Mouse (Mus musculus) heart, embryonic 12.5 days (tissue): ENCODE measurements around the gene Pigg. TPM values are rescaled to one million over a fixed set of nuclear protein-coding genes. Genes with fewer than 3 reads are reported as not detected.

Source experiments
- ATAC-seq: fragments of 200-750 bp; cut with Nextera tagmentation; 2 replicates; pipeline ENCODE4 v1.8.0; 2017; ENCODE audit warnings: moderate TSS enrichment, moderate library complexity; ENCODE audit not compliant: insufficient number of reproducible peaks, low FRiP score
- H3K27ac ChIP-seq: fragments of 300-500 bp; sonication (generic); 2 replicates; pipeline ENCODE4 v1.5.1; 2016; ENCODE audit warnings: mild to moderate bottlenecking, moderate library complexity; ENCODE audit not compliant: poor library complexity, severe bottlenecking
- H3K27me3 ChIP-seq: fragments of 300-500 bp; sonication (generic); replicated peaks from 2 replicates; pipeline ENCODE4 v1.6.1; 2016; ENCODE audit warnings: mild to moderate bottlenecking, moderate library complexity
- H3K36me3 ChIP-seq: fragments of 300-500 bp; sonication (generic); 2 replicates; pipeline ENCODE4 v1.6.1; 2016; ENCODE audit warnings: mild to moderate bottlenecking, moderate library complexity
- H3K4me1 ChIP-seq: fragments of 300-500 bp; sonication (generic); replicated peaks from 2 replicates; pipeline ENCODE4 v1.6.1; 2016; ENCODE audit warnings: mild to moderate bottlenecking
- H3K4me2 ChIP-seq: fragments of 300-500 bp; sonication (generic); 2 replicates; pipeline ENCODE4 v1.6.1; 2016; ENCODE audit warnings: mild to moderate bottlenecking, moderate library complexity
- H3K4me3 ChIP-seq: fragments of 300-500 bp; sonication (generic); 2 replicates; pipeline ENCODE4 v1.5.1; 2016; ENCODE audit warnings: mild to moderate bottlenecking
- H3K9ac ChIP-seq: fragments of 300-500 bp; sonication (generic); 2 replicates; pipeline ENCODE4 v1.6.1; 2016; ENCODE audit warnings: mild to moderate bottlenecking, moderate library complexity
- H3K9me3 ChIP-seq: fragments of 300-500 bp; sonication (generic); replicated peaks from 2 replicates; pipeline ENCODE4 v1.6.1; 2016; ENCODE audit warnings: mild to moderate bottlenecking, moderate library complexity
- WGBS: fragments of 180-500 bp; shearing (Covaris S2); methylation state at CpG from one replicate; pipeline ENCODE4 v1.1.7; 2016; 5-methylcytosine and 5-hydroxymethylcytosine counted together
- polyA plus RNA-seq: library from polyadenylated mRNA; unstranded; fragments of >200 nt; fragmentation: Nextera tagmentation; extraction: Ambion mirVana; gene quantifications from 2 replicates; pipeline ENCODE4 v1.2.1, GENCODE M21; 2016

Pigg gene
- polyA plus RNA-seq, 1 experiment from 2014 or later = 8.1 TPM

GRCm38 (mm10) chr5:108376059-108376458 lies 63.6 kb downstream of the Pigg start:
- H3K36me3 ChIP-seq = no peaks in the 10 kb centered on the region
- ATAC-seq = no peak
- peaks cover 48% of the 10 kb centered on the region for H3K27me3 ChIP-seq
- no peak overlapping the region for H3K9ac ChIP-seq
- no peaks in the 10 kb centered on the region for H3K4me1 ChIP-seq
- no peak overlapping the region for H3K4me3 ChIP-seq
- 65% methylated on average over 1 of the region's 1 CpGs for WGBS
- H3K9me3 ChIP-seq = no peaks in the 10 kb centered on the region; the same call in 1 of the 2 replicates
- H3K4me2 ChIP-seq = no peak overlapping the region
- H3K27ac ChIP-seq = no peak overlapping the region

- H3K9ac ChIP-seq = no peak overlapping the region
- WGBS = 64% methylated on average over 4 of the region's 4 CpGs
These were observed 65.9 kb downstream of the Pigg start for GRCm38 (mm10) chr5:108378346-108378745.

GRCm38 (mm10) chr5:108385632-108386031 lies 73.2 kb downstream of the Pigg start:
- H3K9me3 ChIP-seq = no peaks in the 10 kb centered on the region; the same call in 1 of the 2 replicates
- H3K4me2 ChIP-seq = no peak overlapping the region
- no peaks in the 10 kb centered on the region for H3K36me3 ChIP-seq
- ATAC-seq = no peak
- peaks cover 19% of the 10 kb centered on the region; the same call in 1 of the 2 replicates for H3K27me3 ChIP-seq
- 83% methylated on average over 2 of the region's 2 CpGs for WGBS
- no peak overlapping the region for H3K9ac ChIP-seq
- H3K27ac ChIP-seq = no peak overlapping the region
- H3K4me1 ChIP-seq = no peaks in the 10 kb centered on the region
- no peak overlapping the region for H3K4me3 ChIP-seq

More at GRCm38 (mm10) chr5:108378346-108378745, 65.9 kb downstream of the Pigg start:
- no peak overlapping the region for H3K27ac ChIP-seq
- H3K4me1 ChIP-seq = no peaks in the 10 kb centered on the region
- ATAC-seq = no peak
- H3K4me2 ChIP-seq = no peak overlapping the region
- no peak overlapping the region for H3K4me3 ChIP-seq
- peaks cover 30% of the 10 kb centered on the region for H3K27me3 ChIP-seq
- H3K36me3 ChIP-seq = no peaks in the 10 kb centered on the region
- H3K9me3 ChIP-seq = no peaks in the 10 kb centered on the region; the same call in none of the 2 replicates

GRCm38 (mm10) chr5:108386449-108386848 lies 74.0 kb downstream of the Pigg start:
- H3K36me3 ChIP-seq = no peaks in the 10 kb centered on the region
- no peak overlapping the region for H3K9ac ChIP-seq
- no peak for ATAC-seq
- peaks cover 19% of the 10 kb centered on the region; the same call in 1 of the 2 replicates for H3K27me3 ChIP-seq
- no peaks in the 10 kb centered on the region for H3K4me1 ChIP-seq
- H3K4me3 ChIP-seq = no peak overlapping the region
- WGBS = 66% methylated on average over 4 of the region's 4 CpGs
- no peak overlapping the region for H3K27ac ChIP-seq
- H3K4me2 ChIP-seq = no peak overlapping the region
- H3K9me3 ChIP-seq = no peaks in the 10 kb centered on the region; the same call in 1 of the 2 replicates

GRCm38 (mm10) chr5:108388201-108388600 lies 75.8 kb downstream of the Pigg start, which contains the start of gene Pde6b:
Gene Pde6b (plus strand): TSS chr5:108388391.
- Histone ChIP-seq H3K36me3 (no peaks in the 10 kb centered on the region), H3K4me1 (no peaks in the 10 kb centered on the region)
- ATAC-seq = no peak

GRCm38 (mm10) chr5:108389744-108390143 lies 77.3 kb downstream of the Pigg start:
- WGBS = 69% methylated on average over 3 of the region's 3 CpGs
- H3K4me3 ChIP-seq = no peak overlapping the region
- H3K4me2 ChIP-seq = no peak overlapping the region
- no peaks in the 10 kb centered on the region for H3K4me1 ChIP-seq
- ATAC-seq = no peak
- no peaks in the 10 kb centered on the region for H3K9me3 ChIP-seq
- no peak overlapping the region for H3K27ac ChIP-seq
- no peaks in the 10 kb centered on the region for H3K36me3 ChIP-seq
- no peak overlapping the region for H3K9ac ChIP-seq
- H3K27me3 ChIP-seq = peaks cover 19% of the 10 kb centered on the region; the same call in 1 of the 2 replicates

More at GRCm38 (mm10) chr5:108388201-108388600, 75.8 kb downstream of the Pigg start, which contains the start of gene Pde6b:
- Histone ChIP-seq H3K9ac (no peak within 1 kb of the TSS), H3K4me3 (no peak within 1 kb of the TSS), H3K27me3 (peaks cover 19% of the 10 kb centered on the region; the same call in 1 of the 2 replicates), H3K27ac (no peak within 1 kb of the TSS), H3K9me3 (no peaks in the 10 kb centered on the region), H3K4me2 (no peak within 1 kb of the TSS)
- WGBS = 62% methylated on average over 7 of the region's 7 CpGs

Other genes starting within 250 kb of the Pigg start
- 71.4 and 73.9 TPM in 2 replicates for gene Mtf2, start 246.9 kb upstream of the Pigg start, polyA plus RNA-seq
- gene Tmed5, start 180.0 kb upstream of the Pigg start, polyA plus RNA-seq = 27.0 and 30.5 TPM in 2 replicates
- gene Ccdc18, start 179.7 kb upstream of the Pigg start, polyA plus RNA-seq = 6.1 and 6.7 TPM in 2 replicates
- 32.8 and 33.0 TPM in 2 replicates for gene Dr1, start 43.7 kb upstream of the Pigg start, polyA plus RNA-seq
- gene Gm42517, start 55.3 kb downstream of the Pigg start, polyA plus RNA-seq = not detected in 2 replicates
- gene Pde6b, start 75.8 kb downstream of the Pigg start, polyA plus RNA-seq = 0.21 and 0.23 TPM in 2 replicates
- gene Atp5k, start 121.8 kb downstream of the Pigg start, polyA plus RNA-seq = 891 and 894 TPM in 2 replicates
- gene Mfsd7a, start 136.3 kb downstream of the Pigg start, polyA plus RNA-seq = 0.26 and 0.34 TPM in 2 replicates
- gene Pcgf3, start 148.6 kb downstream of the Pigg start, polyA plus RNA-seq = 24.7 and 25.2 TPM in 2 replicates
- gene Cplx1, start 237.4 kb downstream of the Pigg start, polyA plus RNA-seq = 0.39 and 0.57 TPM in 2 replicates